Mouse (Mus musculus): ENCODE measurements at regions not wholly inside any gene's neighbourhood (a gene's known extent, or its start where the extent isn't known, plus 50 kb on each side); places are given as distances from the start of the nearest gene placed in this dataset.

GRCm38 (mm10) chrX:166660715-166661042, 75.2 kb upstream of the Egfl6 start:
- no peak for ATAC-seq (ENCODE audit: low read depth)
- peak overlapping the region; percentile 38 for H3K4me3 ChIP-seq (ENCODE audit: low read depth, low read length)

DNA sequence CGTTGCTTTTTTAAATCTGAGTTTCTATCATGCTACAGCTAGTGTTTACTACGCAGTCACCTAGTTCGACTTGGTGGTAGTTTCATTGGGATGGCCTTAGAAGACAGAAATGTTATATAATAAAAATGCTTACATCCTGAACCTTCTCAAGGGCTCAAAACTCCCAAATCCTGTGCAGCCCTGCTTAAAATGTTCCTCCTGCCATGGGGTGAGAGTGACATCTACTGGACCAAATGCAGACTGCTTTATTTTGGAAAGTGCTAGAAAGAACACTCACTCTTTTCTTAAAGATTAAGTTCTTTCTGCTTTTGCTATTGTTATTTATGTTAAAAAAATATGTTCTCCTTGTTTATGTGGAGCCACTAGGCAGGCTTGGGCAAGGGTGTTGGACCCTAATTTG, 66.9 kb upstream of the Egfl6 start:
- no peaks in the 10 kb centered on the region; the same call in 1 of the 2 replicates for H3K27me3 ChIP-seq (ENCODE audit: control insufficient read depth, insufficient read depth, low read depth, low read length)
- H3K9ac ChIP-seq (ENCODE audit: low read depth, low read length), result no peak overlapping the region
- H3K36me3 ChIP-seq (ENCODE audit: control insufficient read depth, insufficient read depth), result no peaks in the 10 kb centered on the region
- no peak overlapping the region for H3K4me3 ChIP-seq (ENCODE audit: low read depth, low read length)
- H3K9me3 ChIP-seq (replicated peaks; ENCODE audit: control insufficient read depth, low read length), result no peaks in the 10 kb centered on the region
- WGBS (ENCODE audit: insufficient replicate concordance), result 56% methylated on average over 3 of the region's 3 CpGs
- ATAC-seq (ENCODE audit: low read depth), result no peak
- H3K4me2 ChIP-seq (ENCODE audit: low read depth, low read length), result no peak overlapping the region
- H3K4me1 ChIP-seq (ENCODE audit: control insufficient read depth, low read depth, low read length), result no peaks in the 10 kb centered on the region
- H3K27ac ChIP-seq (ENCODE audit: low read length), result no peak overlapping the region

More at GRCm38 (mm10) chrX:166660715-166661042, 75.2 kb upstream of the Egfl6 start:
- no peaks in the 10 kb centered on the region for H3K9me3 ChIP-seq (replicated peaks; ENCODE audit: control insufficient read depth, low read length)
- no peaks in the 10 kb centered on the region for H3K4me1 ChIP-seq (ENCODE audit: control insufficient read depth, low read depth, low read length)
- H3K9ac ChIP-seq (ENCODE audit: low read depth, low read length), result no peak overlapping the region
- WGBS (ENCODE audit: insufficient replicate concordance), result 26% methylated on average over 6 of the region's 6 CpGs
- peak overlapping the region; percentile 51; the same call in 1 of the 2 replicates for H3K4me2 ChIP-seq (ENCODE audit: low read depth, low read length)
- no peaks in the 10 kb centered on the region; the same call in 1 of the 2 replicates for H3K27me3 ChIP-seq (ENCODE audit: control insufficient read depth, insufficient read depth, low read depth, low read length)
- no peak overlapping the region for H3K27ac ChIP-seq (ENCODE audit: low read length)
- no peaks in the 10 kb centered on the region for H3K36me3 ChIP-seq (ENCODE audit: control insufficient read depth, insufficient read depth)

- no peak overlapping the region for H3K4me3 ChIP-seq (ENCODE audit: low read depth, low read length)
- no peaks in the 10 kb centered on the region for H3K9me3 ChIP-seq (replicated peaks; ENCODE audit: control insufficient read depth, low read length)
- WGBS (ENCODE audit: insufficient replicate concordance), result 46% methylated on average over 7 of the region's 7 CpGs
- no peaks in the 10 kb centered on the region for H3K4me1 ChIP-seq (ENCODE audit: control insufficient read depth, low read depth, low read length)
- no peak for ATAC-seq (ENCODE audit: low read depth)
- H3K27ac ChIP-seq (ENCODE audit: low read length), result no peak overlapping the region
- H3K4me2 ChIP-seq (ENCODE audit: low read depth, low read length), result no peak overlapping the region
- H3K9ac ChIP-seq (ENCODE audit: low read depth, low read length), result no peak overlapping the region
- H3K36me3 ChIP-seq (ENCODE audit: control insufficient read depth, insufficient read depth), result no peaks in the 10 kb centered on the region
- no peaks in the 10 kb centered on the region for H3K27me3 ChIP-seq (ENCODE audit: control insufficient read depth, insufficient read depth, low read depth, low read length)
Observed at GRCm38 (mm10) chrX:166645713-166646112, 60.2 kb upstream of the Egfl6 start.

DNA sequence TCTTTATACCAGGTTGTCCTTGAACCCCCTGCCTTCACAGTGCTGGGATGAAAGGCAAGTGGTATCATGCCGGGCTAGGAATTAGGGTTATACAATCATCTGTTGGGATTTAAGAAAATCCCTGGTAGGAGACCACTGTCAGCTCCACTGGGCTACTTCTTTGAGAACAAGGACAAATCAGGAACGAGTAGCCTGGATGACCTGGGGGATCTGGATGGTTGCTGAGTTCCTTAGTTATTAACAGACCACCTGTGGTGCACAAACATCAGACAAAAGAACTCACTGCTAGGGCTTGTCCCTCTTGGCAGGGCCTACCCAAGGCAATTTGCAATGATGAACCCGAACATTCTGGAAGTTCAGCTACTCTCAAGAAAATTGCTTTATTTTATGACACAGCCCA, 55.7 kb upstream of the Egfl6 start:
- H3K9me3 ChIP-seq (replicated peaks; ENCODE audit: control insufficient read depth, low read length), result no peaks in the 10 kb centered on the region
- H3K4me1 ChIP-seq (ENCODE audit: control insufficient read depth, low read depth, low read length), result no peaks in the 10 kb centered on the region
- H3K9ac ChIP-seq (ENCODE audit: low read depth, low read length), result no peak overlapping the region
- H3K27ac ChIP-seq (ENCODE audit: low read length), result no peak overlapping the region
- 42% methylated on average over 3 of the region's 3 CpGs for WGBS (ENCODE audit: insufficient replicate concordance)
- no peak overlapping the region for H3K4me3 ChIP-seq (ENCODE audit: low read depth, low read length)
- H3K36me3 ChIP-seq (ENCODE audit: control insufficient read depth, insufficient read depth), result no peaks in the 10 kb centered on the region
- H3K27me3 ChIP-seq (ENCODE audit: control insufficient read depth, insufficient read depth, low read depth, low read length), result peaks cover 2% of the 10 kb centered on the region; the same call in 1 of the 2 replicates
- ATAC-seq (ENCODE audit: low read depth), result no peak
- no peak overlapping the region for H3K4me2 ChIP-seq (ENCODE audit: low read depth, low read length)

GRCm38 (mm10) chrX:166640258-166640657, 54.7 kb upstream of the Egfl6 start:
- H3K27me3 ChIP-seq (ENCODE audit: control insufficient read depth, insufficient read depth, low read depth, low read length), result peaks cover 2% of the 10 kb centered on the region; the same call in 1 of the 2 replicates
- H3K9ac ChIP-seq (ENCODE audit: low read depth, low read length), result no peak overlapping the region
- no peaks in the 10 kb centered on the region for H3K9me3 ChIP-seq (replicated peaks; ENCODE audit: control insufficient read depth, low read length)
- no peaks in the 10 kb centered on the region for H3K36me3 ChIP-seq (ENCODE audit: control insufficient read depth, insufficient read depth)
- H3K4me1 ChIP-seq (ENCODE audit: control insufficient read depth, low read depth, low read length), result no peaks in the 10 kb centered on the region
- WGBS (ENCODE audit: insufficient replicate concordance), result 73% methylated on average over 1 of the region's 1 CpGs
- H3K4me2 ChIP-seq (ENCODE audit: low read depth, low read length), result no peak overlapping the region
- H3K27ac ChIP-seq (ENCODE audit: low read length), result no peak overlapping the region
- ATAC-seq (ENCODE audit: low read depth), result no peak
- no peak overlapping the region for H3K4me3 ChIP-seq (ENCODE audit: low read depth, low read length)
